Mouse (Mus musculus) megakaryocyte progenitor cell, adult 5-6 weeks (primary cell): ENCODE data around the gene Ndufs2. TPM values are rescaled to one million over a fixed set of nuclear protein-coding genes. Genes with fewer than 3 reads are reported as not detected.
A peak's percentile ranks its signal among the peaks of the same experiment; 100 is the strongest.

Experiments used
- ATAC-seq: replicated peaks from 2 replicates; pipeline ENCODE4 v1.8.0; 2016; ENCODE audit warnings: mild to moderate bottlenecking, moderate TSS enrichment, inconsistent platforms; ENCODE audit not compliant: poor library complexity
- total RNA-seq, 2 experiments: library from RNA; stranded (forward) in 1 of 2; stranded (reverse) in 1 of 2; fragments of 157-497, 149-512 nt in 1 of 2; fragments of 200-1000 nt in 1 of 2; gene quantifications; 2 replicates each; pipeline versions ENCODE4 v1.2.3 to v1.2.4; 2015 to 2017

Gene Ndufs2
- total RNA-seq, 2 experiments from 2014 or later = 280 to 323 TPM

- ATAC-seq = no peak
Measured at GRCm38 (mm10) chr1:171279012-171279705, 28.0 kb upstream of the Ndufs2 start.

GRCm38 (mm10) chr1:171278436-171278835 is 27.2 kb upstream of the Ndufs2 start:
- no peak for ATAC-seq

GRCm38 (mm10) chr1:171277736-171278135 is 26.5 kb upstream of the Ndufs2 start:
- no peak for ATAC-seq

GRCm38 (mm10) chr1:171276110-171276748 is 25.0 kb upstream of the Ndufs2 start:
- ATAC-seq = no peak

GRCm38 (mm10) chr1:171275144-171275734 is 24.1 kb upstream of the Ndufs2 start:
- ATAC-seq = no peak

- peak; percentile 30 for ATAC-seq
Measured at GRCm38 (mm10) chr1:171274171-171274570, 23.0 kb upstream of the Ndufs2 start.

GRCm38 (mm10) chr1:171272086-171272485 is 20.9 kb upstream of the Ndufs2 start:
- ATAC-seq = peak; percentile 30

GRCm38 (mm10) chr1:171271622-171272021 is 20.4 kb upstream of the Ndufs2 start:
- no peak for ATAC-seq

GRCm38 (mm10) chr1:171271196-171271595 is 20.0 kb upstream of the Ndufs2 start:
- ATAC-seq = no peak

- ATAC-seq = peak; percentile 30
Measured at GRCm38 (mm10) chr1:171270573-171270900, 19.3 kb upstream of the Ndufs2 start.

GRCm38 (mm10) chr1:171269848-171270572 is 18.8 kb upstream of the Ndufs2 start, which contains the start of gene B4galt3:
Gene B4galt3 (plus strand): TSS chr1:171270328.
- peak; percentile 89 for ATAC-seq

GRCm38 (mm10) chr1:171268341-171268740 is 17.2 kb upstream of the Ndufs2 start:
- no peak for ATAC-seq

GRCm38 (mm10) chr1:171265971-171266744 is 15.0 kb upstream of the Ndufs2 start:
- ATAC-seq = no peak

- no peak for ATAC-seq
Measured at GRCm38 (mm10) chr1:171263666-171264461, 12.7 kb upstream of the Ndufs2 start.

- no peak for ATAC-seq
Measured at GRCm38 (mm10) chr1:171263185-171263611, 12.0 kb upstream of the Ndufs2 start.

GRCm38 (mm10) chr1:171262594-171263130 is 11.5 kb upstream of the Ndufs2 start:
- peak; percentile 50 for ATAC-seq

GRCm38 (mm10) chr1:171260316-171260715 is 9.1 kb upstream of the Ndufs2 start:
- no peak; the same call in 1 of the 2 replicates for ATAC-seq

GRCm38 (mm10) chr1:171258921-171259320 is 7.7 kb upstream of the Ndufs2 start:
- ATAC-seq = 0 out of 2 replicates have a peak, but pooled peaks have one; percentile 1

- ATAC-seq = no peak
Measured at GRCm38 (mm10) chr1:171257781-171258180, 6.6 kb upstream of the Ndufs2 start.
